Mouse (Mus musculus) liver, embryonic 16.5 days (tissue): ENCODE results near the gene Qtrt2. TPM values are rescaled to one million over a fixed set of nuclear protein-coding genes. Genes with fewer than 3 reads are reported as not detected.

Source experiments
- ATAC-seq: fragments of 200-750 bp; cut with Nextera tagmentation; 2 replicates; pipeline ENCODE4 v1.8.0; 2017; ENCODE audit warnings: low read depth, mild to moderate bottlenecking, moderate number of reproducible peaks, moderate library complexity
- H3K27ac ChIP-seq: fragments of 300-500 bp; sonication (generic); 2 replicates; pipeline ENCODE4 v1.5.1; 2014; ENCODE audit warnings: mild to moderate bottlenecking, low read length
- H3K27me3 ChIP-seq: fragments of 300-500 bp; sonication (generic); 2 replicates; pipeline ENCODE4 v1.6.1; 2014; ENCODE audit warnings: low read depth, low read length, mixed read lengths; ENCODE audit not compliant: control insufficient read depth, insufficient read depth
- H3K36me3 ChIP-seq: fragments of 300-500 bp; sonication (generic); 2 replicates; pipeline ENCODE4 v1.6.1; 2014; ENCODE audit warnings: mild to moderate bottlenecking; ENCODE audit not compliant: control insufficient read depth, insufficient read depth
- H3K4me1 ChIP-seq: fragments of 300-500 bp; sonication (generic); 2 replicates; pipeline ENCODE4 v1.6.1; 2014; ENCODE audit warnings: low read depth, low read length, mixed read lengths; ENCODE audit not compliant: control insufficient read depth
- H3K4me2 ChIP-seq: fragments of 300-500 bp; sonication (generic); 2 replicates; pipeline ENCODE4 v1.6.1; 2014; ENCODE audit warnings: low read depth, low read length, mixed read lengths
- H3K4me3 ChIP-seq: fragments of 300-500 bp; sonication (generic); 2 replicates; pipeline ENCODE4 v1.5.1; 2014; ENCODE audit warnings: low read depth, mild to moderate bottlenecking, low read length
- H3K9ac ChIP-seq: fragments of 300-500 bp; sonication (generic); 2 replicates; pipeline ENCODE4 v1.6.1; 2014; ENCODE audit warnings: low read depth, low read length
- H3K9me3 ChIP-seq: fragments of 300-500 bp; sonication (generic); replicated peaks from 2 replicates; pipeline ENCODE4 v1.6.1; 2016; ENCODE audit warnings: low read length; ENCODE audit not compliant: control insufficient read depth
- WGBS: fragments of 180-500 bp; shearing (Covaris S2); extraction: QIAGEN DNeasy Blood & Tissue Kit; methylation state at CpG from one replicate; pipeline ENCODE4 v1.1.7; 2014; ENCODE audit not compliant: insufficient replicate concordance; 5-methylcytosine and 5-hydroxymethylcytosine counted together
- polyA plus RNA-seq: library from polyadenylated mRNA; unstranded; fragments of >200 nt; fragmentation: Nextera tagmentation; extraction: Ambion mirVana; gene quantifications from 2 replicates; pipeline ENCODE4 v1.2.1, GENCODE M21; 2015

Qtrt2 gene
- polyA plus RNA-seq, result 4.6 and 5.0 TPM in 2 replicates

- Histone ChIP-seq H3K36me3 (no peaks in the 10 kb centered on the region), H3K9me3 (no peaks in the 10 kb centered on the region), H3K4me3 (no peak within 1 kb of the TSS), H3K4me2 (no peak within 1 kb of the TSS), H3K9ac (no peak within 1 kb of the TSS), H3K27ac (no peak within 1 kb of the TSS), H3K4me1 (no peaks in the 10 kb centered on the region), H3K27me3 (no peaks in the 10 kb centered on the region)
- no peak for ATAC-seq
- WGBS, result 56% methylated on average over 6 of the region's 6 CpGs
Observed at GRCm38 (mm10) chr16:43926341-43926859, at the start of gene Qtrt2. Gene Qtrt2, minus strand, starts transcription at chr16:43926809.

- WGBS, result 70% methylated on average over 22 of the region's 22 CpGs
- Histone ChIP-seq H3K4me1 (no peaks in the 10 kb centered on the region), H3K9ac (no peak overlapping the region), H3K9me3 (no peaks in the 10 kb centered on the region), H3K36me3 (no peaks in the 10 kb centered on the region), H3K27ac (no peak overlapping the region), H3K4me2 (no peak overlapping the region), H3K27me3 (peaks cover under 1% of the 10 kb centered on the region), H3K4me3 (no peak overlapping the region)
- ATAC-seq, result no peak
Observed at GRCm38 (mm10) chr16:43973606-43974220, 47.1 kb upstream of the Qtrt2 start.

GRCm38 (mm10) chr16:43973147-43973546 is 46.5 kb upstream of the Qtrt2 start:
- Histone ChIP-seq H3K27me3 (no peaks in the 10 kb centered on the region), H3K9ac (no peak overlapping the region), H3K36me3 (no peaks in the 10 kb centered on the region), H3K27ac (no peak overlapping the region), H3K9me3 (no peaks in the 10 kb centered on the region), H3K4me2 (no peak overlapping the region), H3K4me3 (no peak overlapping the region), H3K4me1 (no peaks in the 10 kb centered on the region)
- no peak for ATAC-seq
- WGBS, result 68% methylated on average over 11 of the region's 11 CpGs

- Histone ChIP-seq H3K36me3 (no peaks in the 10 kb centered on the region), H3K4me1 (no peaks in the 10 kb centered on the region), H3K9me3 (no peaks in the 10 kb centered on the region), H3K27me3 (no peaks in the 10 kb centered on the region), H3K4me2 (no peak overlapping the region), H3K9ac (no peak overlapping the region), H3K4me3 (no peak overlapping the region), H3K27ac (no peak overlapping the region)
- no peak for ATAC-seq
- 90% methylated on average over 2 of the region's 2 CpGs for WGBS
Observed at GRCm38 (mm10) chr16:43972391-43972790, 45.8 kb upstream of the Qtrt2 start.

- H3K4me2 ChIP-seq, result no peak overlapping the region
- no peaks in the 10 kb centered on the region for H3K36me3 ChIP-seq
- WGBS, result 71% methylated on average over 9 of the region's 9 CpGs
- ATAC-seq, result no peak
- no peak overlapping the region for H3K27ac ChIP-seq
- H3K9ac ChIP-seq, result no peak overlapping the region
- no peaks in the 10 kb centered on the region for H3K27me3 ChIP-seq
- no peaks in the 10 kb centered on the region for H3K9me3 ChIP-seq
- H3K4me1 ChIP-seq, result no peaks in the 10 kb centered on the region
- H3K4me3 ChIP-seq, result no peak overlapping the region
Observed at GRCm38 (mm10) chr16:43971741-43972140, 45.1 kb upstream of the Qtrt2 start.

GRCm38 (mm10) chr16:43971189-43971588 is 44.6 kb upstream of the Qtrt2 start:
- Histone ChIP-seq H3K36me3 (no peaks in the 10 kb centered on the region), H3K4me2 (no peak overlapping the region), H3K4me1 (peaks cover under 1% of the 10 kb centered on the region; the same call in 1 of the 2 replicates), H3K4me3 (no peak overlapping the region), H3K9me3 (no peaks in the 10 kb centered on the region), H3K27ac (no peak overlapping the region), H3K27me3 (no peaks in the 10 kb centered on the region), H3K9ac (no peak overlapping the region)
- no peak for ATAC-seq
- WGBS, result 77% methylated on average over 11 of the region's 11 CpGs

- Histone ChIP-seq H3K9ac (no peak overlapping the region), H3K9me3 (no peaks in the 10 kb centered on the region), H3K4me2 (no peak overlapping the region), H3K27me3 (no peaks in the 10 kb centered on the region), H3K4me1 (peaks cover 2% of the 10 kb centered on the region; the same call in 1 of the 2 replicates), H3K27ac (no peak overlapping the region), H3K36me3 (no peaks in the 10 kb centered on the region), H3K4me3 (no peak overlapping the region)
- ATAC-seq, result no peak; the same call in 1 of the 2 replicates
- WGBS, result 42% methylated on average over 3 of the region's 3 CpGs
Observed at GRCm38 (mm10) chr16:43970426-43970825, 43.8 kb upstream of the Qtrt2 start.

GRCm38 (mm10) chr16:43965781-43966389 is 39.3 kb upstream of the Qtrt2 start:
- H3K9ac ChIP-seq, result no peak overlapping the region
- no peak overlapping the region for H3K4me3 ChIP-seq
- ATAC-seq, result no peak
- H3K9me3 ChIP-seq, result no peaks in the 10 kb centered on the region
- H3K27ac ChIP-seq, result no peak overlapping the region
- H3K27me3 ChIP-seq, result no peaks in the 10 kb centered on the region
- no peak overlapping the region for H3K4me2 ChIP-seq
- no peaks in the 10 kb centered on the region for H3K36me3 ChIP-seq
- H3K4me1 ChIP-seq, result peaks cover 2% of the 10 kb centered on the region; the same call in 1 of the 2 replicates
- WGBS, result 71% methylated on average over 13 of the region's 13 CpGs

- Histone ChIP-seq H3K4me2 (no peak overlapping the region), H3K9me3 (no peaks in the 10 kb centered on the region), H3K27me3 (no peaks in the 10 kb centered on the region), H3K4me1 (peaks cover 2% of the 10 kb centered on the region; the same call in 1 of the 2 replicates), H3K4me3 (no peak overlapping the region), H3K27ac (no peak overlapping the region), H3K9ac (no peak overlapping the region), H3K36me3 (no peaks in the 10 kb centered on the region)
- 66% methylated on average over 3 of the region's 3 CpGs for WGBS
- ATAC-seq, result no peak
Observed at GRCm38 (mm10) chr16:43963780-43964179, 37.2 kb upstream of the Qtrt2 start.
